Mouse (Mus musculus): ENCODE data around the gene Gm14412.
"Not testable (repeated sequence)": the region's sequence is repeated elsewhere in the genome, so short reads cannot be mapped to it uniquely, and the experiment has no call there.

The Gm14412 gene

DNA sequence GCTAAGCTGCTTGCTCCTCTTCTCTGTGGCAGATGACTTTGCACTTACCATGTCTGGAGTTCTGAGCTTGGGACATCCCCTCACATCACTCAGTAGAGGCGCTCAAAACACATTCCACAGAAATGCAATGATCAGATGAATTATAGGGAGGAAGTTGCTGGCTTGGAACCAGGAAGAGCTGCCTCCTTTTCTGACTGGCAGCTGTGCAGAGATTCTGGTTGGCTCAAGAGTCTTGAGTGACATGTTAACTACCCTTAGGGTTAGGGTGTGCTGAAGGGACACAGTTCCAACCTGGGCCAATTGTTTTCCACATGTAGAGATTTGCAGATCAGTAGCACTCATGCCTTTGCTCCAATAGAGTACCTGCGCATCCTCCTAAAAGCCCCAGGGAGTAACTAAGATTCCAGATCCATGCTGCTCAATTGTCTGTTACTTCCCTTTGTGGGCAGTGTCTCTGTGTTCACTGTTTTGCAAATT lies at the start of gene Gm14412:
TSS of gene Gm14412 (minus strand) at position 51 of the 477 bp plus-strand sequence.
- DNase-seq, result not testable (repeated sequence)

- DNase-seq, result not testable (repeated sequence)
Measured at GRCm38 (mm10) chr2:177329661-177330292, 5.7 kb upstream of the Gm14412 start.

GRCm38 (mm10) chr2:177321361-177321760 lies 2.7 kb downstream of the Gm14412 start:
- peak; percentile 54 to 74 for DNase-seq

DNA sequence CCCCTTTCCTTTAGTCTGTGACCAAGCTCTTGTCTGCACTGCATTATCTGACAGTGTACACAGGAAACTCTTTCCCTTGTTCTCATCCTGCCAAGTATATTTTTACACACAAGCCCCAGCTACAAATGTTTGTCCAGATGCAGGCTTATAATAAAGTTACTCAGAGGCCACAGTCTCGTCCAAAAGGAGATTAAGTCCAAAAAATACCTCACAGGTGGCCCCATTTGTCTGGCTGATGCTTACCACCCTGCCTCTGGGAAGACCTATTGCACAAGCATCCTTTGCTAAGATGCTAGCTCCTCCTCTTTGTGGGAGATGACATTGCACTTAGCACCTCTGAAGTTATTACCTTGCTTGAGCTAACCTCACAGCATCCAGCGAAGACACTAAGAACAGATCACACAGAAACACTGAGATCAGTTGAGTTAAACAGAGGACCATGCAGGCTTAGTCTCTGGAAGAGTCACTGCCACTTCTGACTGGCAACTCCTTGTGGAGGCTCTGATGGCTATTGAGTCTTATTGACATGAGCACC lies 3.3 kb downstream of the Gm14412 start:
- not testable (repeated sequence) for DNase-seq

- no peak for DNase-seq
Measured at GRCm38 (mm10) chr2:177318996-177319395, 5.1 kb downstream of the Gm14412 start.

DNA sequence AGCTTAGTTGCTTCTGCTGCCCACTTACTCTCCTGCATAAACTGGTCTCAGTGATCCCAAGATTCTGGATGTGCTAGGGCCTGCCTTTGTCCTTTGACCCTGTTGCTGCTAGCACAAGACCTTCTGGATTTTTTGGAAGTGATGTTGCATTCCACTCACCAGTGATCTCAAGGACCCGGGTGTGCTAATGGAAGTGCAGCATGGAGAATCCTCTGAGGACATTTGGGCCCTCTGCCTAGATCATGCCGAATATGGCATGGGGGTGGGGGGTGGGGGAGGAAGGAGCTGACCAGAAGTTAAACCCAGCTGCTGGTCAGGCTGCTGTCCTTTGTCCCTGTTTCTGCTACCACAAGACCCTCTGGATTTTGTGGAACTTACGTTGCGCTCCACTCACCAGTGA lies 14.5 kb downstream of the Gm14412 start:
- not testable (repeated sequence) for DNase-seq

- not testable (repeated sequence) for DNase-seq
Measured at GRCm38 (mm10) chr2:177304980-177305379, 19.1 kb downstream of the Gm14412 start.

GRCm38 (mm10) chr2:177283701-177284100 lies 40.4 kb downstream of the Gm14412 start:
- DNase-seq, result not testable (repeated sequence)

DNA sequence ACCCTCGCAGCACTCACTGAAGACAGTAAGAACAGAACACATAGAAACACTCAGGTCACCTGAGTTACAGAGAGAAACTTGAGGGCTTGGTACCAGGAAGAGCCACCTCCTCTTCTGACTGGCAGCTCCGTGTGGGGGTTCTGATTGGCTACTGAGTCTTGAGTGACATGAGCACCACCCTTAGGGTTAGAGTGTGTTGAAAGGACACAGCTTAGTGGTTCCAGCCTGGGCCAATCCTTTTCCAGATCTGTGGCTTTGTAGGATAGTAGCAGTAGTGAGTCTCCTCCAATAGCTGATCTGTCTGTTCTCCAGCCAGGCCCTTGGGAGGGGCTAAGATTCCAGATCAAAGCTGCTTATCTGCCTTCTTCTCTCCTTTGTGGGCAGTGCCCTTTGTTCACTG lies 46.4 kb downstream of the Gm14412 start:
- peak in 1 of 2 experiments; percentile 12 for DNase-seq

- not testable (repeated sequence) for DNase-seq
Measured at GRCm38 (mm10) chr2:177272237-177272636, 51.9 kb downstream of the Gm14412 start.

DNA sequence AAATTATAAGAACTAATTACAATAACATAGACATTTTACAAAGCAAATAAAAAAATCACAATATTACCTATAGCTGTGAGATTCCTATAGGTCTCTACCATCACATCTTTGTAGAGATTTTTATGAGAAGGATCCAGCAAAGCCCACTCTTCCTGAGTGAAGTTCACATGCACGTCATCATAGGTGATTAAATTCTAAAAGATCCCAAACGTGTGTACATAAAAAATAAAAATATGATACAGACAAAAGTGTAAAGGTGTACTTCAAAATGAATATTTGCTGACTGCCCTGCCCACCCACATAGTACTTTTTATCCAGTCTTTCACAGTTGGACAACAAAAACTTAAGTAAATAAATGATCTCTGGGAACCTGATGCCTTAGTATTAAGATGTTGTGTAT lies 57.2 kb downstream of the Gm14412 start, which contains the start of gene Gm14409:
TSS of gene Gm14409 (minus strand) at position 101 of the 400 bp plus-strand sequence.
- DNase-seq, result not testable (repeated sequence)
